Mouse (Mus musculus): ENCODE measurements at regions not wholly inside any gene's neighbourhood (a gene's known extent, or its start where the extent isn't known, plus 50 kb on each side); places are given as distances from the start of the nearest gene placed in this dataset.

- no peak for TF ChIP-seq CTCF (IDR thresholded peaks at IDR 0.05; ENCODE audit: borderline replicate concordance, insufficient read depth, low read depth, low read length)
- TF ChIP-seq POLR2A (IDR thresholded peaks at IDR 0.05; ENCODE audit: borderline replicate concordance, insufficient read depth, low read length): no peak
These were observed 325.6 kb upstream of the Crim1 start for GRCm38 (mm10) chr17:77874497-77874896.

Data from cerebellum, adult 2 months (tissue).